Mouse (Mus musculus): ENCODE data around the gene Tuba3a. TPM values are rescaled to one million over a fixed set of nuclear protein-coding genes. Genes with fewer than 3 reads are reported as not detected.

Tuba3a gene
- polyA plus RNA-seq, 1 experiment = not detected

GRCm38 (mm10) chr6:125320323-125320722 lies 34.5 kb upstream of the Tuba3a start, which contains the start of gene Scnn1a:
Gene Scnn1a (plus strand): TSS chr6:125320659.
- Histone ChIP-seq H3K4me1 (ENCODE audit: control insufficient read depth) (no peaks in the 10 kb centered on the region), H3K4me3 (replicated peaks) (no peak within 1 kb of the TSS), H3K9me3 (ENCODE audit: control insufficient read depth, low read length) (no peaks in the 10 kb centered on the region), H3K27me3 (ENCODE audit: control insufficient read depth) (peaks cover 17% of the 10 kb centered on the region), H3K36me3 (ENCODE audit: control insufficient read depth) (no peaks in the 10 kb centered on the region)
- TF ChIP-seq TAL1 (IDR thresholded peaks at IDR 0.05; ENCODE audit: low read length) (no peak), GATA1 (IDR thresholded peaks at IDR 0.05; ENCODE audit: low read length) (no peak)

GRCm38 (mm10) chr6:125319919-125320296 lies 34.1 kb upstream of the Tuba3a start:
- H3K4me1 ChIP-seq (ENCODE audit: control insufficient read depth) = no peaks in the 10 kb centered on the region
- no peak overlapping the region for H3K4me3 ChIP-seq (replicated peaks)
- no peaks in the 10 kb centered on the region for H3K36me3 ChIP-seq (ENCODE audit: control insufficient read depth)
- H3K9me3 ChIP-seq (ENCODE audit: control insufficient read depth, low read length) = no peaks in the 10 kb centered on the region
- TF ChIP-seq GATA1 (IDR thresholded peaks at IDR 0.05; ENCODE audit: low read length) (no peak), TAL1 (IDR thresholded peaks at IDR 0.05; ENCODE audit: low read length) (no peak)
- peaks cover 17% of the 10 kb centered on the region for H3K27me3 ChIP-seq (ENCODE audit: control insufficient read depth)

GRCm38 (mm10) chr6:125318981-125319918 lies 33.4 kb upstream of the Tuba3a start:
- TF ChIP-seq GATA1 (IDR thresholded peaks at IDR 0.05; ENCODE audit: low read length) (no peak), TAL1 (IDR thresholded peaks at IDR 0.05; ENCODE audit: low read length) (no peak)
- peaks cover 18% of the 10 kb centered on the region for H3K27me3 ChIP-seq (ENCODE audit: control insufficient read depth)
- H3K4me1 ChIP-seq (ENCODE audit: control insufficient read depth) = no peaks in the 10 kb centered on the region
- no peak overlapping the region for H3K4me3 ChIP-seq (replicated peaks)
- H3K9me3 ChIP-seq (ENCODE audit: control insufficient read depth, low read length) = no peaks in the 10 kb centered on the region
- no peaks in the 10 kb centered on the region for H3K36me3 ChIP-seq (ENCODE audit: control insufficient read depth)

GRCm38 (mm10) chr6:125317077-125317476 lies 31.2 kb upstream of the Tuba3a start:
- Histone ChIP-seq H3K27me3 (ENCODE audit: control insufficient read depth) (peaks cover 36% of the 10 kb centered on the region), H3K36me3 (ENCODE audit: control insufficient read depth) (no peaks in the 10 kb centered on the region; the same call in 1 of the 2 replicates), H3K4me3 (replicated peaks) (no peak overlapping the region), H3K4me1 (ENCODE audit: control insufficient read depth) (peaks cover 3% of the 10 kb centered on the region), H3K9me3 (ENCODE audit: control insufficient read depth, low read length) (no peaks in the 10 kb centered on the region)
- TF ChIP-seq GATA1 (IDR thresholded peaks at IDR 0.05; ENCODE audit: low read length) = no peak

GRCm38 (mm10) chr6:125314746-125315145 lies 28.9 kb upstream of the Tuba3a start:
- Histone ChIP-seq H3K4me1 (ENCODE audit: control insufficient read depth) (peaks cover 3% of the 10 kb centered on the region), H3K4me3 (replicated peaks) (no peak overlapping the region), H3K36me3 (ENCODE audit: control insufficient read depth) (no peaks in the 10 kb centered on the region; the same call in 1 of the 2 replicates), H3K9me3 (ENCODE audit: control insufficient read depth, low read length) (no peaks in the 10 kb centered on the region), H3K27me3 (ENCODE audit: control insufficient read depth) (peaks cover 21% of the 10 kb centered on the region)
- TF ChIP-seq TAL1 (IDR thresholded peaks at IDR 0.05; ENCODE audit: low read length) = no peak
- no peak for TF ChIP-seq GATA1 (IDR thresholded peaks at IDR 0.05; ENCODE audit: low read length)

GRCm38 (mm10) chr6:125314231-125314563 lies 28.4 kb upstream of the Tuba3a start:
- Histone ChIP-seq H3K9me3 (ENCODE audit: control insufficient read depth, low read length) (no peaks in the 10 kb centered on the region), H3K4me3 (replicated peaks) (no peak overlapping the region), H3K27me3 (ENCODE audit: control insufficient read depth) (peaks cover 21% of the 10 kb centered on the region), H3K36me3 (ENCODE audit: control insufficient read depth) (no peaks in the 10 kb centered on the region; the same call in 1 of the 2 replicates), H3K4me1 (ENCODE audit: control insufficient read depth) (peaks cover 3% of the 10 kb centered on the region)
- TF ChIP-seq GATA1 (IDR thresholded peaks at IDR 0.05; ENCODE audit: low read length) = no peak
- no peak for TF ChIP-seq TAL1 (IDR thresholded peaks at IDR 0.05; ENCODE audit: low read length)

GRCm38 (mm10) chr6:125313546-125314230 lies 27.8 kb upstream of the Tuba3a start, which contains the start of gene Ltbr:
Gene Ltbr (minus strand): TSS chr6:125313885.
- H3K4me1 ChIP-seq (ENCODE audit: control insufficient read depth) = peaks cover 3% of the 10 kb centered on the region
- H3K4me3 ChIP-seq (replicated peaks) = peak within 1 kb of the TSS; percentile 53
- H3K27me3 ChIP-seq (ENCODE audit: control insufficient read depth) = peaks cover 21% of the 10 kb centered on the region
- TF ChIP-seq TAL1 (IDR thresholded peaks at IDR 0.05; ENCODE audit: low read length) (no peak), GATA1 (IDR thresholded peaks at IDR 0.05; ENCODE audit: low read length) (no peak)
- no peaks in the 10 kb centered on the region for H3K9me3 ChIP-seq (ENCODE audit: control insufficient read depth, low read length)
- no peaks in the 10 kb centered on the region; the same call in 1 of the 2 replicates for H3K36me3 ChIP-seq (ENCODE audit: control insufficient read depth)

GRCm38 (mm10) chr6:125312581-125313355 lies 26.9 kb upstream of the Tuba3a start:
- H3K27me3 ChIP-seq (ENCODE audit: control insufficient read depth) = peaks cover 21% of the 10 kb centered on the region
- no peaks in the 10 kb centered on the region; the same call in 1 of the 2 replicates for H3K36me3 ChIP-seq (ENCODE audit: control insufficient read depth)
- H3K9me3 ChIP-seq (ENCODE audit: control insufficient read depth, low read length) = no peaks in the 10 kb centered on the region
- H3K4me1 ChIP-seq (ENCODE audit: control insufficient read depth) = peaks cover 3% of the 10 kb centered on the region
- TF ChIP-seq TAL1 (IDR thresholded peaks at IDR 0.05; ENCODE audit: low read length) = no peak
- TF ChIP-seq GATA1 (IDR thresholded peaks at IDR 0.05; ENCODE audit: low read length) = no peak
- peak overlapping the region; percentile 53 for H3K4me3 ChIP-seq (replicated peaks)

All from erythroblast, embryonic 14.5 days (primary cell).